Mouse (Mus musculus) megakaryocyte, embryonic 14.5 days (primary cell): ENCODE data around the gene Fam213b.

ENCODE experiments used
- FLI1 ChIP-seq: IDR thresholded peaks from 2 replicates; pipeline ENCODE4 v1.6.1; 2012; ENCODE audit warnings: low read length, inconsistent platforms, mixed read lengths
- GATA1 ChIP-seq: IDR thresholded peaks from 3 replicates; pipeline ENCODE4 v1.6.1; 2012; ENCODE audit warnings: mixed read lengths, low read length, inconsistent platforms, borderline replicate concordance

DNA sequence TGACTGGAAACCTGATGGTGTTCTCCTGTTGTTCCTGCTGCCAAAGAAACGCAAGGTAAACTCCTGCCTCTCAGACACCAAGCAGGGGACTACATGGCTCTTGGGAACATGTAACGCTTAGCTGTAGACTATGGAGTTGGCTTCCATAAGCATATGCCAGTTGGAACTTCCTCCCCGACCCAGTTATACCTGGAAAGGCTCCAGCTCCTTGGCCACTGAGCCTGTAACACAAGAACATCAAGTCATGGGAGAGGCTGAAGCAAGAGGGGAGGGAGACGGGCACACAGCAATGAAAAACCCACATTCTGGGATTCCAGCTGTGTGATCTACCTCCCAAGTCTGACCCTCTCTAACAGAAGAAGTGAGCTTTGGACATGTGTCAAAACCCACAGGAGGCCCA, 23.4 kb upstream of the Fam213b start:
- TF ChIP-seq FLI1 (no peak), GATA1 (no peak)
